Comparison of ENCODE assay signal across 8 mouse cellular contexts in genomic region chr7:113208388-113208753, GRCm38 (mm10). TPM values are rescaled to one million over a fixed set of nuclear protein-coding genes. Genes with fewer than 3 reads are reported as not detected.
DNase-seq lines count a peak whose midpoint lies in the region; ATAC-seq and TF ChIP-seq lines count a peak whose summit lies in the region.

No protein-coding gene starts in this region.

- H3K9ac ChIP-seq in limb, embryonic 14.5 days (ENCODE audit: low read depth, low read length, severe bottlenecking), result no peak overlapping the region
- peak overlapping the region; percentile 76 for H3K9ac ChIP-seq in stomach, embryonic 16.5 days (ENCODE audit: low read length)

- TF ChIP-seq POLR2A in spleen, adult 2 months (IDR thresholded peaks at IDR 0.05; ENCODE audit: low read depth, low read length), result no peak
- TF ChIP-seq POLR2A in limb, embryonic 14.5 days (IDR thresholded peaks at IDR 0.05; ENCODE audit: borderline replicate concordance, extremely low read depth, insufficient read depth, insufficient read length), result no peak

- peak; percentile 35 to 39 for DNase-seq in cerebellum, postnatal 25 days
- no peak for DNase-seq in spleen, adult 2 months (ENCODE audit: low read depth in 1 of 2, low spot score in 2 of 2)
- no peak for DNase-seq in spleen, postnatal 14 days (ENCODE audit: low spot score in 2 of 2)
- no peak for DNase-seq in limb, embryonic 14.5 days (ENCODE audit: low spot score)
- no peak for DNase-seq in layer of hippocampus, postnatal 14 days (ENCODE audit: low spot score in 2 of 2)
- DNase-seq in ovary, postnatal 14 days (ENCODE audit: low spot score), result no peak

- H3K4me1 ChIP-seq in spleen, adult 2 months (ENCODE audit: control insufficient read depth, insufficient read depth, insufficient read length), result peaks cover 12% of the 10 kb centered on the region; the same call in 1 of the 2 replicates
- H3K4me1 ChIP-seq in limb, embryonic 14.5 days (ENCODE audit: control insufficient read depth, insufficient read depth, low read length), result peaks cover 10% of the 10 kb centered on the region; the same call in 1 of the 2 replicates
- H3K4me1 ChIP-seq in stomach, embryonic 16.5 days (ENCODE audit: control insufficient read depth, insufficient read depth, low read length), result peaks cover 16% of the 10 kb centered on the region

- H3K4me2 ChIP-seq in limb, embryonic 14.5 days (replicated peaks; ENCODE audit: low read depth, low read length, severe bottlenecking), result peak overlapping the region; percentile 86
- peak overlapping the region; percentile 87 for H3K4me2 ChIP-seq in stomach, embryonic 16.5 days (ENCODE audit: low read depth, low read length)

- 6% methylated on average over 19 of the region's 19 CpGs for WGBS in spleen, adult 2 months
- WGBS in limb, embryonic 14.5 days, result under 1% methylated on average over 19 of the region's 19 CpGs
- WGBS in stomach, embryonic 16.5 days, result 6% methylated on average over 19 of the region's 19 CpGs

- no peak for ATAC-seq in cerebellum, adult (ENCODE audit: insufficient number of reproducible peaks, low FRiP score, low TSS enrichment)
- ATAC-seq in limb, embryonic 14.5 days (ENCODE audit: low FRiP score, low read depth), result no peak
- ATAC-seq in stomach, embryonic 16.5 days (ENCODE audit: insufficient read depth, low FRiP score), result no peak

- H3K9me3 ChIP-seq in limb, embryonic 14.5 days (ENCODE audit: control insufficient read depth, low read length), result no peaks in the 10 kb centered on the region
- H3K9me3 ChIP-seq in stomach, embryonic 16.5 days (replicated peaks; ENCODE audit: control insufficient read depth, low read length), result no peaks in the 10 kb centered on the region

- peaks cover 7% of the 10 kb centered on the region for H3K27me3 ChIP-seq in spleen, adult 2 months (ENCODE audit: control insufficient read depth, insufficient read depth, low read length)
- peaks cover 43% of the 10 kb centered on the region for H3K27me3 ChIP-seq in limb, embryonic 14.5 days (ENCODE audit: control insufficient read depth, insufficient read depth, low read length)
- peaks cover 5% of the 10 kb centered on the region; the same call in 1 of the 2 replicates for H3K27me3 ChIP-seq in stomach, embryonic 16.5 days (ENCODE audit: control insufficient read depth, insufficient read depth, low read length)

- H3K27ac ChIP-seq in spleen, adult 2 months (ENCODE audit: insufficient read depth, low read length), result no peak overlapping the region
- no peak overlapping the region for H3K27ac ChIP-seq in limb, embryonic 14.5 days (replicated peaks; ENCODE audit: low read depth, low read length)
- H3K27ac ChIP-seq in stomach, embryonic 16.5 days (ENCODE audit: low read length), result no peak overlapping the region

- peak overlapping the region; percentile 69 for H3K4me3 ChIP-seq in spleen, adult 2 months (ENCODE audit: extremely low read depth, insufficient read depth, insufficient read length)
- H3K4me3 ChIP-seq in limb, embryonic 14.5 days (replicated peaks; ENCODE audit: low read length), result peak overlapping the region; percentile 78
- H3K4me3 ChIP-seq in stomach, embryonic 16.5 days (replicated peaks; ENCODE audit: low read length), result peak overlapping the region; percentile 90

- TF ChIP-seq CTCF in spleen, adult 2 months (IDR thresholded peaks at IDR 0.05; ENCODE audit: extremely low read depth, insufficient read depth, insufficient read length, insufficient replicate concordance), result no peak

- no peaks in the 10 kb centered on the region for H3K36me3 ChIP-seq in spleen, adult 2 months (ENCODE audit: control insufficient read depth, insufficient read depth, low read length)
- no peaks in the 10 kb centered on the region for H3K36me3 ChIP-seq in limb, embryonic 14.5 days (ENCODE audit: control insufficient read depth, insufficient read depth, low read length)
- H3K36me3 ChIP-seq in stomach, embryonic 16.5 days (ENCODE audit: control insufficient read depth, insufficient read depth, low read length), result no peaks in the 10 kb centered on the region

RNA-seq across cellular contexts. Expression of gene Arntl, which starts 1.1 kb away (rescaled TPM):
- 5.4 and 6.3 TPM in 2 replicates for polyA plus RNA-seq in spleen, adult 2 months (2012; rRNA removed)
- polyA plus RNA-seq in limb, embryonic 14.5 days (2012; rRNA removed), result 5.7 and 6.8 TPM in 2 replicates
- polyA plus RNA-seq in limb, embryonic 14.5 days (2014; fragmentation: Nextera tagmentation; extraction: Ambion mirVana), result 5.6 and 6.7 TPM in 2 replicates
- 14.1 TPM in 2 replicates for polyA plus RNA-seq in stomach, embryonic 16.5 days (2015; fragmentation: Nextera tagmentation; extraction: Ambion mirVana)
- 10 to 100 TPM; 23.5 to 28.6 TPM for total RNA-seq in layer of hippocampus, postnatal 14 days (2021)

Comparison
In these comparisons a context has a peak if more than half of its experiments do, and no peak if none do; other contexts are left out.
1. DNase-seq: peak in cerebellum, postnatal 25 days (2 of 2); none in spleen, adult 2 months (0 of 2), spleen, postnatal 14 days (0 of 2), limb, embryonic 14.5 days (single experiment), layer of hippocampus, postnatal 14 days (0 of 2) and ovary, postnatal 14 days (single experiment).
2. Peak in every context shown above with its lines, with median percentiles within 50 percentile points of each other: H3K4me3 ChIP-seq.